Mouse (Mus musculus) cerebellum, postnatal 25 days (tissue): ENCODE results near the gene Dnah17.

Source experiments
- DNase-seq, 2 experiments: peaks; one replicate each; pipeline ENCODE4 v3.0.0; 2021; ENCODE audit warnings: mixed read lengths in 2 of 2

Gene Dnah17

GRCm38 (mm10) chr11:118085176-118085575 is 45.3 kb downstream of the Dnah17 start:
- DNase-seq = no peak

- DNase-seq = no peak
Measured at GRCm38 (mm10) chr11:118084266-118084665, 46.2 kb downstream of the Dnah17 start.

GRCm38 (mm10) chr11:118083811-118084210 is 46.6 kb downstream of the Dnah17 start:
- peak; percentile 85 to 90 for DNase-seq

DNA sequence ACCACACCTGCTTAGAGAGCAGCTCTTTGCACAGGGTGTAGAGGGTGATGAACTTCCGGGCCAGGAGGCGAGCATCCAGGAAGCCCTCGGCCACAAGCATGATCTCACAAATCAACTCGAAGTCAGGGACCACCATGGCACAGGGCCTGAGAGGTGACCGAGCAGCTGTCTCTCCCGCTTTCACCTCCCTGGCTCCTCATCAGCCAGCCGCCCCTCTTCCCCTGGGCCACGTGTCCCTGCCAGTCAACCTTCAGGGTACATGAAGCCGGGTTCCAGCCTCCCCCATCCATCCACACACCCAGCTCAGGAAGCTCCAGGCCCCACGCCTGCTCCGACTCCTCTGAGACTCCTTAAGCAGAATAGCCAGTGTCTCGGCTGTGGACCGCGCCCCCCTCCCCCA is 48.1 kb downstream of the Dnah17 start:
- no peak for DNase-seq

- DNase-seq = no peak
Measured at GRCm38 (mm10) chr11:118079750-118080149, 50.7 kb downstream of the Dnah17 start.

- no peak for DNase-seq
Measured at GRCm38 (mm10) chr11:118076929-118077328, 53.5 kb downstream of the Dnah17 start.

DNA sequence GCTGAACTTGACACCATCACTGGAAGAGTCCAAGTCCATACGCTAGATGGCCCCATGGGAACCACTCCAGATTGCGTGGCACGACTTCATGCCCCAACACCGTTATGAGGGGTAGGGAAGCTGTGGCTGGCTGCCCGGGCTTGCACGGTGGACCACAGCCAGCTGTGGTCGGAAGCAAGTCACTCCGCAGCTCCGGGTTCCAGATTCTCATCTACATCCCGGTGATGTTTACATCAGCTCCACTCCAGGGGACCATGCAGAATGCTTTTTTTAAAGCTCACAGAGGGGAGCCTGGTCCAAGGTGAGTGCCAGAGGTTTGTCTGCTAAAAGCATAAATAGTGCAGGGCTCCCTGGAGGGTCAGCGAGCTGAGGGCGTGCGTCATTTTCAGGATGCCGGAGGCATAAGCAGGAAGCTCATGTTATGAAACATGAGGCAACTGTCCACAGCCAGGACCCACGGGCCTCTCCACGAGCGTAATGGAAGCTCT is 55.4 kb downstream of the Dnah17 start:
- no peak for DNase-seq

GRCm38 (mm10) chr11:118071227-118071912 is 59.1 kb downstream of the Dnah17 start:
- no peak for DNase-seq

DNA sequence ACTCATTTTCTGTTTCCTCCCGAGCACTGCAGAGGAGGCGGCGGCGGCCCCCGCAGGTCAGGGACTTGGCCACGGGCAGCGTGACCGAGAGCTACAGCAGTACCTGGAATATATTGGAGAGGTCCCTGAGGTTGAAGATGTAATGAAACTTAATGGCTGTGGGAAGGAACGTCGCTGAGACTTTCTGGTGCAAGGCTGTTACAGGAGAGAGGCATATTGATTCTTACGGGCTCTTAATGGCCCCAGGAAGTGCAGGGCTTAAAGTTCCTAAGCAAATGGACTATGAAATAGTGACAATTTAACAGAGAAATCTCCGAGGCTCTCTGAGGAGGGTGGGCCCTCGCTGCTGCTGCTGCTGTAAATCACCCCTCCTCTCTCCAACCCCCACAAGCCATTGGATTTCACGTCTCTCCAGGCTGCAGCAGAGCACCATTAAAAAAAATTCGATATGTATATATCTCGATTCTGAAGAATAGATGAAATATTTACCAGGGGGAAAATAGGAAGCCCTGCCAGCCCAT is 61.6 kb downstream of the Dnah17 start:
- DNase-seq = no peak

GRCm38 (mm10) chr11:118067588-118067987 is 62.8 kb downstream of the Dnah17 start:
- DNase-seq = no peak

DNA sequence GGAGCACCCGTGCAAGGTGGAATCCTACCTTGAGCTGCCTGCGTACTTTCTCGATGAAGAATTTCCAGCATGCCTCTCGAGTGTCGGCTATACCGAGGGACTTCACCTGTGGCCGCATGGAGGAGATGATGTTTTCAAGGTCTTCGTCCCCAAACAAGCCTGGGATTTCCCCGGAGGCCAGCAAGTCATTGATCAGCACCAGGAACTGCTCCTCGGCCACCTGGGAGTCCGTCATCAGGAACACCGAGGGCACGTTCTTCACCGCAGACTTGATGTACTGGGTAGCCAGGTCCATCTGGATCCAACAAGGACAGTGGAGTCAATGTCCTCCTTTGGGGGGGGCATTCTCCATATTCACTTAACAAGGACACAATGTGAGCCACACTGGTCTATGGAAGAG is 70.4 kb downstream of the Dnah17 start:
- no peak for DNase-seq

DNA sequence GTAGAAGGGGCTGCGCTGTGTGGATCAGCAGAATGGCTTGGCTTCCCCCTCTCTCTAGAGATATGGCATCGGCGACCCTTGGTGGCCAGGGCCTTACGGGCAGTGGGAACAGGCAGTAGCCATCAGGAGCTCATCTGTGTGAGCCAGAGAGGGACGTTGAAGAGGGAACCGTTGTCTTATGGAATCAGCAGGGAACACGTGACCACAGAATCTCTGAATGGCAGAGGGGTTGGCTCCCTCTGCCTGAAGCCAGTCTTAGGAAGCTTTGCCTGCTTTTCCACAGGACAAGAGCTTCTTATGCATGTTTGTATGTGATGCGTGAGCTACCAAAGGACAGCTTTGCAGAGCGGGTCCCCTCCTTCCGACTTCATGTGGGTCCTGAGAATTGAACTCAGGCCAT is 71.6 kb downstream of the Dnah17 start:
- DNase-seq = no peak

- DNase-seq = no peak
Measured at GRCm38 (mm10) chr11:118058367-118058766, 72.1 kb downstream of the Dnah17 start.

DNA sequence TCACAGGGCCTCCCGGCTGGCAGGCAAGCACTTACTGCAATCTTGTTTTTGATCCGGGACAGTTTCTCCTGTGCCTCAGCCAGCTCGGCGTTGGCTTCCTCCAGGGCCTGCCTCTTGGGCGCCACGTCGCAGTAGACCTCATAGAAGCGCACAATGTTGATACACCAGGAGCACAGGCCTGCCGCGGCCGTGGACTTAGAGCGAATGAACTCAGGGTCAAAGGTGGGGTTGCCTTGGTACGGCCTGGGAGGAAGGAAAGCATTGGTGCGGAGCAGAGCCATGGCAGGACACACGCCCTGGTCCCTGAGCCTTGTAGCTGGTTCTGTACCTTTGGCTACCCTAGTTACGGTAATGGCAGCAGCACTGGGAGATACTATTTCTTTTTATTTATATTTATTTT is 80.3 kb downstream of the Dnah17 start:
- DNase-seq = no peak

DNA sequence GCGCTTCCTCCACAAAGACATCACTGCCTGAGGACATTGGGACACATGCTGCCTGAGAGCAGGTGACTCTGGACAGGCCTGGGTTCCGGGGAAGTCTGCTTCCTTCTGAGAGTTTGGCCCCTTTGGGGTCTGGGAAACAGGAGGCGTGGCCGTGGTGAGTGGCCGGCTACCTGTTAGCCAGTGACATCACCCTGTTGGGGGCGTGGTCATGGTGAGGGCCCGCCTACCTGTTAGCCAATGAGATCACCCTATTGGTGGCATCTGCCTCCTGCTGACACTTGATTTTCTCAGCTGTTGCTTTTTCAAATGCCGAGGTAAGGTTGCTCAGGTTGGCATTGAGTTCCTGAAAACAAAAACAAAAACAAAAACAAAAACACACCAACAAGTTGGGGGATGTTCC is 80.8 kb downstream of the Dnah17 start:
- no peak for DNase-seq

- DNase-seq = peak in 1 of 2 experiments; percentile 62
Measured at GRCm38 (mm10) chr11:118043293-118043907, 87.0 kb downstream of the Dnah17 start.

GRCm38 (mm10) chr11:118042791-118043190 is 87.6 kb downstream of the Dnah17 start:
- DNase-seq = no peak

DNA sequence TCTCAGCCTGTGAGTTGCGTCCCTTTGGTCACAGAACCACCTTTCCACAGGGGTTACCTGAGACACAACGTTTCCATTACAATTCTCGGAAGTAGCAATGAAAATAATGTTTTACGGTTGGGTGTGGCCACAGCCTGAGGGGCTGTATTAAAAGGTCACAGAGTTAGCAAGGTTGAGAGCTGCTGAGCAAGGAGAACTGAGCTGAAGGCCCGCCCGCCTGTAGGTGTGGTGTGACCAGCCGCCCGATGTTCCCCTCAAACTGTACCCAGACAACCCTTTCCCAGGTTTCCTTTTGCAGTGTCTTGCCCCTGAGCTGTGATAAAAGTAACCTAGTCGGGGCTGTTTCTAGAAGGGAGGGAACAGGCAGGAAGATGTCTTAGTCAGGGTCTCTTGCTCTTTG is 95.4 kb downstream of the Dnah17 start:
- DNase-seq = no peak

DNA sequence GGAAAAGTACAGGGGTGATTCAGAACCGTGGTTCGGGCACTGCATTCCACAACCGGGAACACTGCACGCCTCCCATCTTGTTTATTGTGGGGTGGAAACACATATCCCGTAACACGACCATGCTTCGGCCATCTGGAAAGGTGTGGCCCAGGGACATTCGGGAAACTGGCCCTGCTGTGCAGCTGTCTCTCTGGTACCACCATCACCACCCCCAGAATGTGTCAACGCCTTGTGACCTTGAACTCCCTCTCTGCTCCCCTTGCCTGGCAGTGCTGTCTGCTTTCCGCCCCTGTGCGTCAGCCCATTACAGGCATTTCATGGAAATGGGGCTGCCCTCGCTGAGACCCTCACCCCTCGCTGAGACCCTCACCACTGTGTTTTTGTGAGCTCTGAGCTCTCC is 96.0 kb downstream of the Dnah17 start:
- DNase-seq = no peak

- DNase-seq = no peak
Measured at GRCm38 (mm10) chr11:118031134-118031533, 99.3 kb downstream of the Dnah17 start.

DNA sequence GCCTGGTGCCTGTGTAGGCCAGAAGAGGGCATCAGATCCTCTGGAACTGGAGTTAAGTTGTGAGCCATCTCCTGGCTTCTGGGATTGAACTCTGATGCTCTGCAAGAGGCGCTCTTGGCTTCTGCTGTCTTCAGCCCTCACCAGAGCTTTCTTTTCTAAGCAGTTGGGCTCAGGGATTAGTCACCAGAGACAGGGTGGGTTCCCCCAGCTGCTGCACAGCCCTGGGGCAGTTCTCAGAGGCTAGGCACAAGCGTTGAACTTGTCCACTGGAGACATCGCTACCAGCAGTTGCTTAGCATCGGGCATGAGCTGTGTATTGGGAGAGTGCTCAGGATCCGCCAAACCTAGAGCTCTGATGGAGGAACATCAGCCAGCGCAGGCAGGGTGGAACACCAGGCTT is 101.3 kb downstream of the Dnah17 start:
- no peak for DNase-seq

GRCm38 (mm10) chr11:118024111-118024510 is 106.3 kb downstream of the Dnah17 start:
- no peak for DNase-seq

GRCm38 (mm10) chr11:118023475-118023874 is 107.0 kb downstream of the Dnah17 start:
- peak in 1 of 2 experiments; percentile 42 for DNase-seq

GRCm38 (mm10) chr11:118021806-118022205 is 108.6 kb downstream of the Dnah17 start:
- DNase-seq = peak; percentile 76 to 86
